Mouse (Mus musculus) cerebellum, adult 18-20 months (tissue): Measurements from ENCODE around the gene Cpd.
A peak's percentile ranks its signal among the peaks of the same experiment; 100 is the strongest.

ENCODE experiments used
- DNase-seq, 2 experiments: peaks; one replicate each; pipeline ENCODE4 v3.0.0; 2021

The Cpd gene

DNA sequence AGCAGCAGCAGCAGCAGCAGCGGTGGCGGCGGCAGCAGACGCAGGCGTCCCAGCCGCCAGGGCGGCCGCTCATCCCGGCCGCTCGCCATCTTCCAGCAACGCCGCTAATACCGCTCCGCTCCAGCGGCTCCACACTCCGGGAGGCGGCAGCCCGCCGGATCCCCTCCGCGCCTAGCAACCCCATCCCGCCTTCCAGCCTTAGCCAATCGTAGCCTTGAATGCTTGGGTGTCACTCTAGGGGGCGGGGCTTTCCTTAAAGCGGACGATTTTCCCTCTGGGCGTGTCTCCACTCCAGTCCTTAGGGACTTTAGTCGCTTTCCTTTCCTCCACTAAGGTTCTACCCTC, at the start of gene Cpd:
Cpd (minus strand) TSS at position 141 of the 345 bp plus-strand sequence.
- DNase-seq: peak; percentile 95 to 98

DNA sequence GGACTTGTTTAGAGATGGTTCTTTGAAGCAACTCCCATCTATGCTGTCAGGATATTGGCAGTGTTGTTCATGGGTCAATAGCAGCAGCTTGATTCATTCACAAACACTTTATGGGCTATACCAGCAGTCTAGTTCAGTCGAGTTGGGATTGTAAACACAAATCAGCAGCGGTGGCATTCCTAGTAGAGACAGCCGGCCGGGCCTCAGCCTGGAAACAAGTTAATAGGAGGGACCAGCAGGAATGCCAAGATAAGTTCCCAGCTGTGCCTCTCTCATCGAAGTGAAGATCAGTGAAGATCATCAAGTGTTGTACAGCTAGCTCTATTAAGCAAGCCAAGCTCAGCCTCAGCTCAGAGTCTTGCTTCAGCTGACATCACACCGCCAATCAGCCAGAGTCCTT, 49.5 kb upstream of the Cpd start:
- no peak for DNase-seq

DNA sequence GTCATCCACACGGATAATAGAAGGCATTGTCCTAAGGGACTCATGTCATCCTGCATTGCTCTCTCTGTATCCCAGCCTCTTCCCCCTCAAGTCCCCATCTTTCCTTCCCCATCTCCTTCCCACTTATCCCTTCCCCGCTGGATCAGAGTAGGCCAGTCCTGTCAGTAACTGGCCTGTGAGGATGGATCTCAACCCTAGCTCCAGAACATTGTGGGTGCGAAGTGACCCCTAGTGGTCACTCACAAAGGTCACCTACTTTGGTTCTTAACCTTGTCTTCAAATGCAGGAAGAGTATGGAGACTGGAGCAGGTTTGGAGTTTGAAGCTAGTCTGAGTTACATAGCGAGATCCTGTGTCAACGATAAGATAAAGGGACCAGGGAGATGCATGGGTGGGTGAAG, 47.4 kb upstream of the Cpd start:
- DNase-seq: peak; percentile 73 to 76

DNA sequence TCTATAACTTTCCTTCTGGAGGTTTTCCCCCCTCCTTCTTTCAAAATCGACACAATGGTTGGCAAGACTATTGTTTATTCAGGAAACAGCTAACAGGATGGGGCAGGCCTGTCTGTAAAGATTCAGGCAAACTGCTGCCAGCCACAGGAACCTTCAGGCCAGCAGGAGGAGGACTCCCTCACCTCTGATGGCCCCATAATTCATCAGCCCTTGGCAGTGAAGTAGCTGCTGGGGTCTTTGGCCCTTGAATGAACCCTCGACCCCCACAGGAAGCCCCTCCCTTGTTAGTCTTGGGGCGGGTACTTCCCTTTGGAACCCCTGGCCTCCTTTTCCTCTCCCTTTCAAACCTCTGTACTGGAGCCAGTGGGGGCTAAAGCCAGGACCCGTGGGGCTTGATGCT, 46.8 kb upstream of the Cpd start:
- DNase-seq: no peak

DNA sequence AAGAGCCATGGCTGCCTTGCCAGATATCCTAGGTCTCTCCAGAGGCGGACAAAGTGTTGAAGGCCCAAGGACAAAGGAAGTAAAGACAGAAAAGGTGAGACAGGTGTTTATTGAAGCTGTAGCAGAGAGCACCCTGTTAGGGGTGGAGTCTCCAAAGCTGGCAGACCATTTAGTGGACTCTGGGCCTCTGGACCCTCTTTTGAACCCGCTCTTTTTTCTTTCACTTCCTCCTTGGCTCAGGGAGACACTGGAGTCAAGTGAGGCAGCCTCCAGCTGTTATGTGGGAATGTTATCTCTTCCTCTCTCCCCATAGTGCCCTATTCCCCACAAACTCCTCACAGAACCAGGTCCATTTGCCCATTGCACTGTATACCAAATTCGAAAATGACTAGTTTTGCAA, 46.2 kb upstream of the Cpd start:
- no peak for DNase-seq

DNA sequence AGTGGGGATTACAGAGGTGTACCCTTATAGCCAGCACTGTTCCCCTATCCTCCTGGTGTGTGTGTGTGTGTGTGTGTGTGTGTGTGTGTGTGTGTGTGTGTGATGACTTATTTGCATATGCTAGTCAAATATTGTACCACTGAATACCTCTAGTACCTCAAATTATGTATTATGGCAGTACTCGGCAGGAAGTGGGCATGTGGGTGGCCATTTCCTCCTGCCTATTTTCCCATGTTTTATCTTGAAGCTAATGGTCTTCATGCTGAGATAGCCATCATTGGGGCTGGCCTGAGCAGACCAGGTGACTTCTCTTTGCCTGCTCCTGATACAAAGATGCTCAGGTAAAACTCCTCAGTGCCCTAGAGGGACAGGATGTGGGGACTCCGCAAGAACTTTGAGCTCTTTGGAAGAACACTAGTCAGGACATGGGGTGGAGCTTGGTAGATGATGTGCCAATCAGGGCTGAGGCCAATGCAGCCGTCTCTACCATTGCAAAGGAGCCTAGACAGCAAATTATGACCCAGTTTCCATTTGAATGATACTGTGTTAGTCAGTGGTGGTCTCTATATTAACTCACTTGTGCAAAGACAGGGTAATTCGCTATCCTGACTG, 45.0 kb upstream of the Cpd start:
- no peak for DNase-seq

DNA sequence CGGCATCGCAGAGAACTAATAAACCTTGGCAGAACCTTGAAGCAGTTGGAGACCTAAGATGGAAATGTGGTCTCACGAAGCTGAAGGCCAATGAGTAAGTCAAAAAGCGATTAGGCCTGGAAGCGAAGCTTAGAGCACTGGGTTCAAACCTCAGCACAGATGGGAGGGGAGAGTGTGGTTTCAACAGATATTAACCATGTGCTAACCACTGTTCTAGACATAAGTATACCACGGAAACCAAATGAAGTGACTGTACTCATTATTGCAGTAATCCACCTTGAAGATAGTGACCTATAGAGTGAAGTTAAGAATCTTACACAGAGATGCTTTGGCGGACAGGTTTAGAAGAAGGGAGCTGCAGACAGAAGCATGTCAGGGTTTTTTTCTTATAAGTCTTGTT, 44.4 kb upstream of the Cpd start:
- no peak for DNase-seq

DNA sequence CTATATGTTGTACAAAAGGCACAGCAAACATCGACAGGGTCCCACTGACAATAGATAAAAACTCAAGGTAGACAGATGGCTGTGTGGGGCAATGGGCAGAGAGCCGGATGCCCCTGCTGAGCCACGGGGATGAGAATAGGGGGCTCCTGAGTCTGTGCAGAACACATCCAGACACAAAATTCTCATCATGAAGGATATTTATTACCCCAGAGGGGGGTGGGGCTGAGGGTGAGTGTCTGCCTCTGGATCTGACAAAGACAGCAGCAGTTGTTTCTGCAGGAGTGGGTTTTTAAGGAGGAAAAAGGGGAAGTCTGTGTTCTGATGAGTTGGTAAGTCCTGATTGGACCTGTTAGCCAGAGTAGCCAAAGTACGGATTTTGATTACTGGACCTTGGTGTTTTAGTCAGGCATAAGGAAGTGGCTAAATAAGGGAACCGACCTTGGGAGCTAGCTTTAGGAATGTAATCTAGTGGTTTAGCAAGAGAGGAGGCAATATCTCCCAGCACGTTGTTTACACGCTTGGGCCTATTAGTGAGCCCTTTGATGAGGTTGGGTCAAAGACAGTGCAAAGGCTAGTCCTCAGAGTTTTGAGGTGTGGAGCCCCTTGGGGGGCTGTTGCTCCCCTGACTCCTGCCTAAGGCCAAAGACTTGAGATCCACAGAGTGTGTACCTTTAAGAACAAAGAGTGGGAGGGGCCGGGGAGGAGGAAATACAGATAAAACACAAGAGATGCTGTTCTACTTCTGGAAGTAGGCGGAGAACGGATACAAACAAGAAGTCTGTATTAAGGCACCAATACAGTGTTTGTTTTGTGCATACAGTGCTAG, 42.7 kb upstream of the Cpd start:
- DNase-seq: no peak

DNA sequence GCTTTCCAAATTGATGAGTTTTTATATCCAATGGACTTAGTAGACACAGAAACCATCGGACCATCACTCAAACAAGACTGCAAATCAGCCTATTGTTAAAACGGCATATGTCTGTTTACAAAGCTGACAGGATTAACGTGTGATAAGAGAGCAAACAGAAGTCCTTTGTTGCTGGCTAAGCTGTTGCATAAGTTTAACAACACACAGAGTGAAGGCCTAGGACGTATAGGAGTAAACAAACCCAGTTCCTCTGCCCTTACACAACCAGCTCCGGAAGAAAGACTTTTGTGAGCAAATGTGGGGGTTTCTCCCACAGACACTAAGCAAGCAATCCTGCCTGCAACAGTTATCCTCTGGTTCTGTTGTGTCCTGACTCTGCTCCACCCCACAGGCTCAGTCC, 37.6 kb upstream of the Cpd start:
- no peak for DNase-seq

DNA sequence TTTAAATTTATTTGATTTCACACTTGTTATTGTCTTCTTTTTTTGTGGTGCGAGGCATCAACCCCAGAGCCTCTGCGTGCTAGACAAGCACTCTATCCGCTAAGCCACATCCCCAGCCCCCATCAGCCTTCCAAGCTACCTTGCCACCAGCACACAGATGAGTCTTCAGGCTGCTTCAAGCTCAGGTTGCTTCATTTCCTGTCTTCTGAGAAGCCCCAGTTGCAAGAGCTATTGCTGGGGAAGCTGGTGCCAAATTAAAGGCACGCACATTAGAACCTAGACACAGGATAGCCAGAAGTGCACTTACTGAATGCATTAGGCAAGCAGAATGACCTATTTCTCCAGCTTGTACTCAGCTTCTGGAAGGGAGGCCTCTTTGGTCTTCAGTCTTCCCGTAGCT, 33.0 kb upstream of the Cpd start:
- no peak for DNase-seq

DNA sequence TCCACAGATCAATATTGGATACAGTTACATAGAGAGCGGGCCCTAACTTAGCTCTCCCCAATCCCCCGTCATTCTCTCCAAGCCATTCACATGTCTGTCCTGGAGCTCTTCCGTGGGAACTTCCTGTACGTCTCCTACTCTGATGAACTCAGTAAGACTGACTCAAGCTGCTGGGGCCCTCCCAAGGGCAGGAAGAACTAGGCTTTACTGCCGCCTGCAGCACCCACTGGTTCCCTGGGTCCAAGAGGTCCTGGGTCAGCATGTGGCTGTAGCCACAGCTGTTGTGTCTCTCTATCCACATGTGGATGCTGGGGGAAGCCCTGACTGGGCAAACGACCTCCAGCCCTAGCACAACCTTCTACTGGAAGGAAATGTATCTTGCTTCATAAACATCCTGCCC, 27.9 kb upstream of the Cpd start:
- no peak for DNase-seq

DNA sequence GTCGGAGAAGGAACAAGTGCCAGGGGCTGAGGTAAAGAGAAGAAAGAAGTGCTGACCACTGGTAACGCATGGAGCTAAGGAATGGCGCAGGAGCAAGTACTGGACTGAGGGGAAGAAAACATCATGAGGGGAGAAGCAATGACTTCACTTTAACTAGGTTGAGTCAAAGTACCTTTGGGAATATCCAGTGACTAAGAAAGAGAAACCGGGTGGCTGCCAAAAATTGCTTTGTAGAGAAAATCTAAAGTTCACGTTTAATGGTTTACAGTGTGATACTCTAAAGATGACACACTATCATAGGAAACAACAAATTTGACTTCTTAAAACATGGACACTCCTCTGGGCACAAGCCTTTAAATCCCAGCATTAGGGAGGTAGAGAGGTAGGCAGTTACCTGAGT, 27.0 kb upstream of the Cpd start:
- no peak for DNase-seq

DNA sequence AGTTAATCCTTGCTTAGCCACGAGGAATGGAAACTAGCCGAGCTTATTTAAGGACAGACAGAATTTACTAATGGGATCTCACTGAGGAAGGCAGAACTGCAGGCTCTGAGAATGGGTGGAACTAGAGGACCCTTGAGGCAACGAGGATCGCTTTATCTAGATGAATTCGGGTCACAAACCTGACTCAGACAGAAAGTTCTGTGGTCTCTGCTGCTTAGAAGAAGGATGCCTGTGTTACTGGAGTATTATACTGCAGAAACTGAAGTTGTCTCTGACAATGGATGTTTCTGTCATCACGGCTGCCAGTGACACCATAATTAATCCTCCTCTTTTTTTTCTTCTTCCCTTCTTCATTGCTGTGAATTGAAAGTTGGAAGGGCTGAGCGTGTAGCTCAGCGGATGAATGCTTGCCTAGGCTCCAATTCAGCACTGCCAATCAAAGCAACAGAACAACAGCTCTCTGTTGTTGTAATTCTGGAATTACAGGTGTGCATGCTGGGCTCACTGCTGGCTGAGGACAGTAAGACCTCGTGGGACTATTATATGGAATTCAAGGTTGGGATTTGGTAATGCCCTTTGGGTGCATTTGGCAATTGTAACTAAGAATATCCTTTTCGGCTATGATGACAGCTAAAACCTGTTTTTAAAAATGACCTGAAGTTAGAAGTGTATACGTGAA, 25.9 kb upstream of the Cpd start:
- DNase-seq: no peak

DNA sequence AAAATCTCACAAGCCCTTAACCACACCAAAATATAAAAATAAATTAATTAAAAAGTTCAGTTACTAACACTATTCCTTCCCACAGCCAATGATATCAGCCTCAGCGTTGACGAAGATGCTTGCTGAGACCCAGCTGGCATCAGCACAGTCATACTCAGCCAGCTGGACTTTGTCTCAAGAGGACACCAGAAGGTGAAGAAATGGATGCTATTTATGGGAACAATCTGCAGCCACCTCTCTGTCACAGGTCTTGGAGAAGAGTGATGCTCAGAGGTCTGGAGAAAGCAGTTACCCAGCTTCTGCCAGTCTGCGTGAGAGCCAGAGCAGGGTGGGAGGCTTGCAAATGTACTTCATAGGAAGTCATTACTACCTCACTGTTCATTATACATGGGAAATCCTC, 14.4 kb upstream of the Cpd start:
- peak; percentile 58 to 66 for DNase-seq

DNA sequence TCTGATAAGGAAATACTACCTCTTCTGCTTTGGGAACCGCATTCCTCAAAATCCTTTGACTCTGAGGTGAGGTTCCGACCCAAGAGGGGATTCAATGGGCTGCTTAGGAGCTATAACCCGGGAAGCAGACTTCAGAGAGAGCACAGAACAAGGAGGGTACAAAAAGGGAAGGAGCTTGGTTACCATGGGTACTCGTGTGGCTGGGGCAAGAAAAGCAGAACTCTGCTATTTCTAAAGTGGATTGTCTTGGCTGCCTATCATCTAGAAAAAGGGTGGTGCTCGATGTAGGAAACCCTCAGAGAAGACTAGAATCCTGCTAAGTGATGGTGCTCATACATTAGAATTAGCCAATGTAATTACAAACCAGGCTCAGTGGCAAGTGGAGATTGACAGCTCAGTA, 12.4 kb upstream of the Cpd start:
- no peak for DNase-seq

DNA sequence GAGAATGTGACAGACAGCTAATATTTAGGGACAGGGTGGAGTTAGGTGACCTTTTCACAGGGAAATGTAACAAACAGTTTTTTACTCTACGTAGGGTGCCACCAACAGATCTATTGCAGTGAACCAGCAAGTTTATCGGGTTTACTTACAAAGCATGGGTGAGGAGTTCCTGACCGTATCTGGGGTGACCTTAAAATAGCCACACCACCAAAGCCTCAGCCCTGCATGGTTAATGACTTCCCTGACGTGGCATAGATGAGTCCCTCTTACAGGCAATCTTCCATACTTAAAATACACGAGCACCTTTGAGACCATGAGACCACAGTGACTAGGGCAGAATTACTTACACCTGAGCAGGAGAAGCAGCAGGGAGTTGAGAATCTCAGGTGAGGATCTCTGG, 12.0 kb upstream of the Cpd start:
- no peak for DNase-seq

DNA sequence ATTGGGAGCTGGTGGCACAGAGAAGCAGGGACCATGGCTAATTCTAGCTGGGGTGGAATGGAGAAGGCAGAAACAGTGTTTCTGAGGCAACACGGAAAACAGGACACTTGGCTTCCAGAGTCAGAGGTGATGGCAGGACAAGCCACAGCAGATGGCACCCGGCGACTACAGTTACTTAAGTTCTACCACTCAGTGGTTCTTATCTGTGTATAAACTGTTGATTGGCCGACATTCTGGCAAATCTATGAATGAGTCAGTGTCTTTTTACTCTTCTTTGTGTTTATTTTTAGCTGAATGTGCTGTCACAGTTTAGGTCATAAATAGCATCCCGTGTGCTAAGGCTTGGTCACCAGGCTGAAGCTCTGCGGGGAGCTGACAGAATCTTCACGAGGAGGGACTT, 10.3 kb upstream of the Cpd start:
- peak; percentile 39 to 59 for DNase-seq

DNA sequence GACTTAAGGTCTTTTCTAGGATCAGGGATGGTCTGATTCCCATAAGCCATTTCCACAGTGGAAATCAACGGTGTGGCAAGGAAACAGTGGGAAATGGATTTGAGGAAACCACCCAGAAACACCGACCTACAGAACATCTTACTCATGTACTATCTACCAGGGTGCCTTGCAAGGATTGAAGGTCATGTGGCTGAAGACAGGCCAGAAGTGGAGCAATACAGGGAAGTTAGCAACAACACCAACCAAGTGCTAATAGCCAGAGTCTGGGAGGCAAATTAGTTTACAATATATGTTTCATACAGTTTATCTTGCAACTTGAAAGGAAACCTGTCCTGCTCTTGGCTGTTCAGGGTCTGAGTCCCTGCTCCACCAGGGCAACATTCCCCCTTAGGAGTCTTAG, 9.8 kb upstream of the Cpd start:
- no peak for DNase-seq

DNA sequence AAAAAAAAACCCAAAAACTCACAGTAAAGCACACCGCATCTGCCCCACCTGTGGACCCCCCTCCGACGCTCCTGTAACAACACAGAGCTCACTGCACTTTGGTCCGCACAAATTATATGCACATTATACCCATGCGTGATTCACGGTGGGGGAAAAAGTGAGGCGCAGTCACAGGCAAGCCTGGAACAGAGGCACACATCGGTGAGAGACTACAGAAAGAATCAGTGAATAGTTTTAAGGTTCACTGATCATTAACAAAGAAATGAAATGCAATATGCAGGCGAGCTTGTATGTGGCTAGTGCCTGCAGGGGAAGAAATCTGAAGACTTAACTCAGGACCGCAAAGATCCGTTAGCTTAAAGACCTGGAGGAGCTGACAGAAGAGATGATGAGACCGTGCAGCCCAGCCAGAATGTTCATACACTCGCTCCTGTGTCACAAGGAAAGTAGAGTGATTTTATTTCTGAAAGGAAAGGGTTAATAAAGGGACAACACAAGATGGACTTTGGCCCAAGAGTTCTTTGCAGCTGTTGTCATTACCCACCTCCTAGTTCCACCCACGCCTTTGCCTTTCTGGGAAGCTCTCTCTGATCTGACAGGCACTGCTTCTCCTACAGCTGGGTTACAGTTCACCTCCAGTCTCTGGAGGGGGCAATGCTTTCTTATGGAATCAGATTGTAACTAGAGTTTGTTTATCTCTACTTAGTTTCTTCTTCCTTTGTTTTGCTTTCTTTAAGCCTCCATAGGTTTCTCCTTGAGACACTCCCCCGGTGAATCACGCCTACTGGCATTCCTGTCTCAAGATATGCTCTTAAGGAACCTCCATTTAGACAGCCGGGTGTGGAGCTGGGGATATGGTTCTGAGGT, 7.9 kb upstream of the Cpd start:
- no peak for DNase-seq

DNA sequence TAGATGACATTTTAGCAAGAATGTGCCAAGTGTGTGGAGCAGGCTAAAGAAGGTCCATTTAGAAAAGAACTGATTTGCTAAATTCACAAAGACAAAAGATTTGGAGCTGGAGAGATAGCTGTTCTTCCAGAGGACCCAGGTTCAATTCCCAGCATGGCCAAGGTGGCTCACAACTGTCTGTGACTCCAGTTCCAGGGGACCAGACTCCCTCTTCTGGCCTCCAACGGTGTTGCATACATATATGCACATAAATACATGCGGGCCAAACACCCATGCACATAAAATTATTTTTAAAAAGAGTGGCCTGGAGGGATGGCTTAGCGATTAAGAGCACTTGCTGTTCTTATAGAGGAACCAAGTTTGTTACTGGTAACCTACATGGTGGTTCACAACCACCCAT, 4.7 kb upstream of the Cpd start:
- DNase-seq: peak in 1 of 2 experiments; percentile 1

DNA sequence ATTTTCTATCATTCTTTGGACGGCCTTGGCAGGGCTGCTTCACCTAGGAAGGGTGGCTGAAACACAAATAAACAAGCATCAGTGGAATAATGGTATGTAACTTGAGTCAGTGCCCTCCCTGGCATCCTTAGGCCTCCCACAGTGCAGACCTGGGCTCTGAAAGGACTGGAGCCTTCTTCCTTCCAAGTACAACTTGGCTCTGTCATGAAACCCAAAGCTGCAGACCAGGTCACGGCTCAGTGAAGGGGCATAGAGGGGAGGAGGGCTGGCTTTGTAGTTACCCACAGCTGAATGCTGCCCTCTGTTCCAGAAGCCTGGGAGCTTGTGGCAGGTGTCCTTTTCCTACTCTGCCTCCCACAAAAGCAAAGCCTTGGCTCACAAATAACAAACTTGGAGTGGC, 2.8 kb upstream of the Cpd start:
- DNase-seq: peak in 1 of 2 experiments; percentile 5

DNA sequence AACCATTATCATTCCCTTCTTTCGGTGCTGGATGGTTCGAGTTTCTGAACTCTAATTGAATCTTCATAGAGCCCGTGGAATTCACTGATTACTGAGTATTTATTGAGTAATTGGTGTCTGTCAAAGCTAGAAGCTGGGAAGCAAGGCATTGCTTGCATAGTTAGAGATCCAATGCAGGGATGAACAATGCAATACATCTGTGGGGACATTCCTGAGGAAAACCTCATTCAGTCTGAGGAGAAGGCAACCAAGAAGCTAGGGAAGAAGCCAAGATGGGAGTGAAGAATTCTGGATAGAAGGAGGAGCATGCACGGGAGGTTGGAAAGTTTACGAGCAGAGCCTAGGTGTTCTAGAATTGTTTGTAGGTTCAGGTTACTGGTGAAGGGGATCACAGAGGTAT, 1.3 kb upstream of the Cpd start:
- DNase-seq: peak in 1 of 2 experiments; percentile 0

DNA sequence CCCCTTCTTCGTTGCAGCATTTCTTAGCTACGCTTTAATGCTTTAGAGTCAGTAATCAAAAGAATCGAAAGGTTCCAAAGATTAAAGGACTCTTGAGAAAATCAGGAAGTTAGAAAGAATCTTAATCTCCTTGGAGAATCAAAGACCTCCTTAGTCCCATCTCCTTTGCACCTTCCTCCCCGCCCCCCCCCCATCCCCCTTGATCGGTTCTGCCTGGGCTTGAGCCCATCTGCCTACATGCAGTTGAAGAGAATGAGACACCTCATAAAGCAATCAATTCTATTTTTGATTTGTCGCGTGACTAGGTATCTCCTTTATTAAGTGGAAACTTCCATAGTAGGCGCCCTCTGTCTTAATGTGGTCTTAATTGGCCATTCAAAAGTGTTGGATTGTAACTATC, 536 bp upstream of the Cpd start:
- peak in 1 of 2 experiments; percentile 2 for DNase-seq
